Mouse (Mus musculus) retina, postnatal 7 days (tissue): ENCODE results near the gene Pax5.
A peak's percentile ranks its signal among the peaks of the same experiment; 100 is the strongest.
"Not testable (repeated sequence)": the region's sequence is repeated elsewhere in the genome, so short reads cannot be mapped to it uniquely, and the experiment has no call there.

Experiments
- DNase-seq: peaks from one replicate; pipeline ENCODE4 v3.0.0-alpha.2; 2012; ENCODE audit warnings: low read depth, low spot score

The Pax5 gene

DNA sequence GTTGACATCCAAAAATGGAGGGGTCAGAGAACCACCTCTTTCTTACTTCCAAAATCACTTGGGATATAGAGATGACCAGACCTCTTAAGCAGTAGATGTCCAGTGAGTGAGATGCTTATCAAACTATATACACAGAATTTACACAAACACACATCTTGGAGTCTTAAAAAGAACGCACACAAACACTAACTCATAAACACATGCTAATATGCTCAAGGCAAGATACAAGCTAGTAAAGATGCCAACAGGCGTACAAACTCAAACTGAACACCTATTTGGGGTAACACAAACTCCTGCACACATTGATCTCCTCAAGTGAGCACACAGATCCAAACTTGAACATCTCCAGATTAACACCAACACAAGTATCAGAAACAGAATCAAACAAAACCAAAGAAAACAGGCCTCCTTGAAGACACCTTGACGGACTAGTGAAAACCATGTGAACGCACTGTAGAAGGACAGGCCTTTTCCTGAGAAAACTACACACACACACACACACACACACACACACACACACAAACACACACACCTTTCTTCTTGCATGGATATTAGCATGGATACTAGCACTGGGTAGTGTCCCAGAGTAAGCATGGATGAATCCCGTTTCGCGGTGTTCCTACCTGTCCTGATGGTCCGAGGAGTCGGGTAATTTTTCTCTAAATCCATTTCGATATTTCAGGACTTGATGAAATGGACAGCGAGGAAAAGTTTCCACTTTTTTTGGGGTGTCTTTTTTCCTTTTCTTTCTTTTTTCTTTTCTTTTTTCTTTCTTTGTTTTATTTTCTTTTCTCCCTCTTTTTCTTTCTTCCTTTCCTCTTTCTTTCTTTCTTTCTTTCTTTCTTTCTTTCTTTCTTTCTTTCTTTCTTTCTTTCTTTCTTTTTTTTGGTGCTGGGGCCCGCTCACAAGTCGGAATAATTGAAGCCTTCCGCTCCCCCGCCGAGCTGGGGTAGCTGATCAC is at the start of gene Pax5:
TSS of gene Pax5 (minus strand) at position 748 of the 961 bp plus-strand sequence.
- no peak for DNase-seq

DNA sequence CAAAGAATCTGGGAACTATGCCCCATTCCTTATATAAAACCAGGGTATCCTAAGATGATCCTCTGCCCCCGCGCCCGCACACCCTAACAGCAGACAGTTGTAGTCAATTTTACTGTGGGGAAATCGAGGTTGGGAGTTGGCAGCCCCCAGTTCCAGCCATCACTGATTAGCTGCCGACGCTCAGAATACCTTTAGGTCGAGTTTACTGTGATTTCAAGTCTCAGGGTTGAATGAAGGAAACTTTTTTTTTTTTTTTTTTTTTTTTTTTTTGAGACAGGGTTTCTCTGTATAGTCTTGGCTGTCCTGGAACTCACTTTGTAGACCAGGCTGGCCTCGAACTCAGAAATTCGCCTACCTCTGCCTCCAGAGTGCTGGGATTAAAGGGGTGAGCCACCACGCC is 46.8 kb upstream of the Pax5 start:
- not testable (repeated sequence) for DNase-seq

DNA sequence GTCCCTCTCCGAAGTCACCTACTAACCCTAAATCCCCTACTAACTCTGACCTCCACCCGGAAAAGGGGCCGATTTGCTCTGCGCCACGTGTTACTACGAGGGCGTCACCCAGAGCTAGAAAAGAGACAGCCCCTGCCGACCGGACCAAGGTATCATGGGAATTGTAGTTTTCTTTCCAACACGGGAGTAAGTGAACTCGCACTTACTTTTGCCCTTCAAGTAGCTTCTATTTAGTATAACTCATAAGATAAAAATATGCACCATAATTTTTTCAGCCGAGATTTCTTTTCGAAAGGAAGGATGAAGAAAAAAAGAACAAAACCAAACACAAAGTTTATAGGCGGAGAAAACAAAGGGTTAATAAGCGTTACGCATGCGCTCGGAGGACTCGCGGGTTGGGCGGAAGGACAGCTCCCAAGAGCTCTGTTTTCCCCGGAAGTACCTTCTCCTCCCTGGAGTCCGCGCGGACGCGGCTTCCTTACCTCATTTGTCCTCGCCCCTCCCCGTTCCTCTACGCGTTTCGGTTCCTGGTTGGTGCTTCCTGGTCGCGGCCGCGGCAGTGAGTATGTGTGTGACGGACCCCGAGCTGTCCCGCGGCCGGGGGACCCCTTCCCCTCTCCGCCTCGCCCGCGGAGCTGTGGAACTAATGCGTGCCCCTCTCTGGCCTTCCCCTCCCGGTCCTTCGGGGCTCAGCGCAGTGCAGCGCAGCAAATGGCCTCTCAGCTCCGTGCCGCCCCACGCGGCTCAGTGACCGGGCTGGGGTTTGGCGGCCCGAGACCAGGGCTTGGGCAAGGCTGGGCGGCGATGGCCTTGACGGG is 46.1 kb upstream of the Pax5 start:
- DNase-seq, result peak; percentile 88

DNA sequence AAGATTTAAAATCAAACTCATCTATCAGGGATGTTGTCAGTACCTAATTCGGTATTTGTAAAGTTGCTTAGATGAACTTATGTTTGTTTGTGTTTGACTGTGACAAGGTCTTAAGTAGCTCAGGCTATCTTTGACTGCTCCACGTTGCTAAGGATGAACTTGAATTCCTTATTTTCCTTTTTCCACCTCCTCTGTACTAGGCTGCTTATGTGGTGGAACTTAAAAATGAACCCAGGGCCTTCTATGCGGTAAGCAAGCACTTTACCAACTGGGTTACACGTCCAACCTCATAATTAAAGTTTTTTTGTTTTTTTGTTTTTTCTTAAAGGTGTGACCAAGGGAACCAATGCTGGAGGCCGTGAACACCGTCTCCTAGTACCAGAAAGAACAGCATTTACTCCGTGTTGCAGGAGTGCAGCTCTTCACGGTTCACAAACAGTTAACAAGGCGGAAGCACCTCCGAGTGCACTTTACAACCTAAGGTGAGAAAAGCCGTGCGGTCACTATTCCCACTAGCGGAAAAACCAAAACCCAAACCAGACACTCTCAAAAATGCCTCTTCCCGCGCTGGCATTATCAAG is 45.4 kb upstream of the Pax5 start, which contains the start of gene Zcchc7:
TSS of gene Zcchc7 (plus strand) at position 325 of the 581 bp plus-strand sequence.
- DNase-seq, result no peak

DNA sequence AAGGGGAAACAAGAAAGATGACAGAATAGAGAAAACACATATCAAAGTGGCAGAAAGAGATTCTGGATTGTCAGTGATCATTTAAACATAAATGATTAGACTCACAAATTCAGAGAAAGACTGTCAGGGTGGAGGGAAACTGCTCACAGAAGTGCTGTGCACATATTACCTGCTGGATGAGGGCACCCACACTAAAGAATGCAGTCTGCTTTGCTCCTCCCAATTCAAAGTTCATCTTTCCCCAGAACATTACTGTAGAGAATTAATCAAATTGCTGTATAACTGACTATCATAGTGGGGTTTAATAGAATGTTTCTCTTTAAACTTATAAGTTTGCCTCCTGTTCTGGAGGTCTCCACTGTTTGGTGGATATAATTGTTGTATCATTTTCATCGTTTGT is 30.2 kb upstream of the Pax5 start:
- no peak for DNase-seq

DNA sequence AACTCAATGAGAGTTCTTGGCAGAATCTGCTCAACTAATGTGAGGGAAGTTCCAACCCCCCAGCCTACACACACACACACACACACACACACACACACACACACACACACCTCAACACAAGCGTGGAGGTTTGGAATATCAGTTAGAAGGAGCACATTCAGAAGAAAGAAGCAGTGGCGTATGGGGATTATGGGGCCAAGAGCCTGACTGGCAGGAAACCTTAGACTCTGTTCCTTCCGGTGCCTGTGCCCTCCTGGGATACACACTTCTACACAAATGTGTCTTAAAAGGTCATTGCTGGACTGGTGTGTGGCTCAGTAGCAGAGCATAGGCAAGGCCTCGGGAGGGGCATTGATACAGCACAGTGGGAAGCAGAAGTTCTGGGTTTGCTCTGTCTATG is 10.9 kb upstream of the Pax5 start:
- DNase-seq, result no peak

DNA sequence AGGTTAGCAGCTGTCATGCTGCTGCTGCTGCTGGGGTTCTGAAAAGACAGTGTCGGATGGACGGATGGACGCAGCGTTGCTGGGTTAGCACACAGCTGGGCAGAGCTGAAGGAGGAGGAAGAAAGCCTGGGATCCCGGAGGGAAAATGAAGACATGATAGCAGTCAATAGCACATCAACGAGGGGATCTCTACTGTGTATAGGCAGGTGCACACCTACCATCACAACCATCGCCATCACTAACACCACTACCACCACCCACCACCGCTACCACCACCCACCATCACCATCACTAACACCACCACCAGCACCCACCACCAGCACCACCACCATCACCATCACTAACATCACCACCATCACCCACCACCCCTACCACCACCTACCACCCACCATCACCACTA is 9.8 kb upstream of the Pax5 start:
- no peak for DNase-seq

DNA sequence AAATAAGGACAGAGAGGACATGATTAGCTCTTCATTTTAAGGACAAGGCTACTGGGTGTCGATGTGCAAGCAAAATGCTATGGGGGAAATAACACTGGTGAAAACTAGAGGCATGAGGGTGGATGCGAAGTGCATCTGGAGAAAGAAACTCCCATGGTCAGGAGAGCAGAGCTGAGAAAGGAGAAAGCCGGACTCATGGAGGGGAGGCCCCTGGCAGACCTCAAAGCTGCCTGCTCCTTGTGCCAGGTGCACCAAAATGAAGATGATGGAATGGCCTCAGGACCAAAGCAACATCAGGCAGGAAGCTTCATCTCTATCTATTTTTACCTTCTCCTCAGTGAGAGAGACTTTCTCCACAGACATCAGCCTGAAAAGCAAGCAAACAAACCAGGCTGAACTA is 7.4 kb upstream of the Pax5 start:
- no peak for DNase-seq

DNA sequence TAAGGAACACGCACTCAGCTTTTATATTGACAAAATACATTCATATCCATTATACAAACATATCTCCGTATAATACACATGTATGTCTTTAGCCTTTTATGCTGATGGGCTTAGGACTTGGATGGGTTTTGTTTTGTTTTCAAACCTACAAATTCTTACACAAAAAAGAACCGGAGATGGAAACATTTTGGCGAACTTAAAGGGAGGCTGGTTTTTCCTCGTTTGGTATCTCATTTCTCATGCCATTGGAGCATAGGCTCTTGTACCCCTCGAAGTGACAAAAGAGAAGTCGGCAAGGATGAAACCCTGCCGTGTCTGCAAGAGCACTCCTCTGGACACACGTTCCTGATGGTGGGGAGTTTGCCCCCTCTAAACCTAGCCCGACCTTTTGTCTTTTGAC is 6.1 kb upstream of the Pax5 start:
- DNase-seq, result no peak

DNA sequence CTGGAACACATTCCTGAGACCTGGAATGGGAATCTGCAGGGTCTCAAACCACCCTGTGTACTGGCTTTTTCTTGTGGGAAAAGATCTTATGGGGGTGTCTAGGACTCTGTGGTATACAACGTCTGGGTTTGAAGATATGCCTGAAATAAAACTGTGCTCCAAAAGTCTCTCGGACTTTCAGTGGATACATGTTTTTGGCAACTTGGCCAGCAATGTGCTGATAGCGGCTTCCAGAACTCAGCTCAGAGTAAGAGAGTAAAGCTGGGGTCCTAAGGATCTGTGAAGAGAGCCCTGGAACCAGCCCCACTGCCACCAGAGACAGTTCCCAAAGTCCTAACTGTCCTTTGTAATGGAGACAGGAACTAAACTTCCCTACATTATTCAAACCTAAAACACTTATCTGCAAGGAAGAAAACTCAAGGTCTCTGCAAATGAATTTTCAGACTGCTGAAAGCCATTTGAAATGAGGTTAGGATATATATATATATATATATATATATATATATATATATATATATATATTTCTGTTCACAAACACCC is 5.4 kb upstream of the Pax5 start:
- DNase-seq, result no peak

DNA sequence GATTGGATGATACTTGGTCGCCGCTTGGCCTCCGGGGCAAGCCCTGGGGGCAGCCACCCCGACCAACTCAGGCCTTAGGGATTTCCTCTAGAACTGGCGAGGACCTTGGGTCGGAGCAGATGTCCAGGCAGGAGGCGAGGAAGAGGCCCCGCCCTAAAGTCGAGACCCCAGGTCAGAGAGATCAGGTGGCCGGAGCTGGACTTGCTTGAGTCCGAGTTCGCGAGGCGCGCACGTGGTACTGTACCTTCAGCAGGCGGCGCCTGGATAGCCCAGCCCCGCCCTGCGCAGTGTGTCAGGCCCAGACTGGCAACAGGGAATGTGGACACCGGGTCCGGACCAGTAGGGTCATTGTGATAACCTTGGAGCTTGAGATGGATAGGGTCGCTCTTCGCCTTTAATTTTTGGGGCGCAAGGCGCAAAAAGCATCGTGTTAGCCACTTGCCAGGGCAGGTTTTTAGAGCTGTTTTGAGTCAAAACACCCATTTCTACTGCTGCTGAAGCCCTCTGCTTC is 3.9 kb upstream of the Pax5 start:
- DNase-seq, result no peak

DNA sequence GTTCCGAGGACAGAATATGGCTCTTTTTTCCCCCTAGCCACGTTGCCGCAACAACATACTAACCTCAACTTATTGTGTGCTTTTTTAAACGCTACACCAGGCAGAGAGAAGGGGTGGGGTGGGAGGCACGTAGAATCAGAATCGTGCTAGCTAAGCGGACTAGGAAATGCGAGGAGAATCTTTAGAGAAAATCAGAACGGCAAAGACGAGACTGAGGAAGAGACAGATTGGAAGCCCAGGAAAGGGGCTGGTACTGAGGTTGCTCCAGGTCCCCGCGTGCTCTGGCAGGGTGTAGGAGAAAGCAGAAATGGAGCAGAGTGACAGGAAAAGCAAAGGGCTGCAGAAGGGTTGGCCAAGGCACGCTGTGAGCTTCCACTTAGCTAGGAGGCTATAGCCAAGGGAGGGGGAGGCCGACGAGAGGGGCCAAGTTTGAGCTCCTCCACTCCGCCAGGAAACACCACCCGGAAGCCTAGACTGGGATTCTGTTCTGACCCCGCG is 3.3 kb upstream of the Pax5 start:
- no peak for DNase-seq

DNA sequence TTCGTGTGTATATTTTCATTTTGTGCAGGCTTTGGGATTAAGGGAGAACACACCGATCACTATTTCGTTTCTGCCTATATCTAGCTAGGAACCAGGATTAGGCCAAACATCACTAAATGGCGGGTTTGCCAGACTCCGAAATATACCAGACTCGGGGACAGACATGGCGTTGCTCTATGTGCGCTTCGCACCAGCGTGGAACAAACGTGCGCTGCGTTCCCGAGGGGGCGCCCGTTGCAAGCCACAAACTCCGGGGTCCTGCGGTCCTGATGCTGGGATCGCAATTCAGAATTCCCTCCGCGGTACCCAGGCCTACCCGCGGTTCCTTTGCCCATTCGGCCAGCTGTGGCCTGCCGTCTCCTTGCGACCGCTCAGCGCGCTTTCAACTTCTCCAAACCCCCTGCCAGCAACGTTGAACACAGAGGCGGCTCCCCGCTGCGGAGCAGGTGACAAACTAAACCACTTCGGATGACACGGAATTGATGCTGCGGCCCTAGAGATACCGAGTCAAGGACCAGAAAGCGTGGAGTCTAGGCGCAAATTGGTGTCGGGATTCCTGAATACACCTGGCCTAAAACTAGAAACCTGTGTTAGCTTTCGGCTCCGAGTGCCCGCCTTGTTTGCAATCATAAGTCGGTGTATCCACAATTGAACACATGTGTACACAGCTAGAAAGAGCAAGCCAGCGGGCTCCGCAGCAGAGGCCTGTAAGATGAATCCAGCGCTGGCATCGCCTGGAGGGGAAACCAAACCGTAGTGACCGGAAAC is 2.7 kb upstream of the Pax5 start:
- no peak for DNase-seq

DNA sequence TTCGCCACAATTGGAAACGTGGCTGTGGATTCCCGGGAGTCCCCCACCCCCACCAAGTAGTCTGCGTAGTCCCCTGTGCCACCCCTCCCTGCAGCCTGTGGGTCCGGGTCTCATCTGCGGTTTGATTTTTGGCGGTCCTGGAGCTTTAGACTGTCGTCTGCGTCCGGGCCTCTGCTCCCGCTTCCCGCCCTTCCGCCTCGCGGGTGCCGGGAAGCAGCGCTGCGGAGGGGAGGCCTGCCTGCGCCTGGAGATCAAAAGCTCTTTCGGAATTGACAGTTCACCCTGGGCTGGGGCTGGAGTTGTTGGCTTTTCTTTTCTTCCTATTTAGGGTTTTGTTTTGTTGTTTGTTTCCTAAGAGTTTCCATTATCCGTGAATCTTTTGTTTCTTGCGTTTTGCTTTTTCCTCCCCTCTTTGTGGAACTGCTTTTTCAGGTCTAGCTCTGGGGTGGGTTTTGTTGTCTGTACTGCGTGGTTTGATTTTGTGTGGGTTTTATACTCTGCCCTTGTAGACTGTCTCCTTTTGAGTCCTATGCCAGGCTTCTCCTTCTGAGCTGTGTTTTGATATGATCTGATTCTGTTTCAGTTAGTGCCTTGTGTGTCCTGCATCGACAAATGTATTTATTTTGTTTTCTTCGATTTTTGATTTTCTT is 1.9 kb upstream of the Pax5 start:
- no peak for DNase-seq

DNA sequence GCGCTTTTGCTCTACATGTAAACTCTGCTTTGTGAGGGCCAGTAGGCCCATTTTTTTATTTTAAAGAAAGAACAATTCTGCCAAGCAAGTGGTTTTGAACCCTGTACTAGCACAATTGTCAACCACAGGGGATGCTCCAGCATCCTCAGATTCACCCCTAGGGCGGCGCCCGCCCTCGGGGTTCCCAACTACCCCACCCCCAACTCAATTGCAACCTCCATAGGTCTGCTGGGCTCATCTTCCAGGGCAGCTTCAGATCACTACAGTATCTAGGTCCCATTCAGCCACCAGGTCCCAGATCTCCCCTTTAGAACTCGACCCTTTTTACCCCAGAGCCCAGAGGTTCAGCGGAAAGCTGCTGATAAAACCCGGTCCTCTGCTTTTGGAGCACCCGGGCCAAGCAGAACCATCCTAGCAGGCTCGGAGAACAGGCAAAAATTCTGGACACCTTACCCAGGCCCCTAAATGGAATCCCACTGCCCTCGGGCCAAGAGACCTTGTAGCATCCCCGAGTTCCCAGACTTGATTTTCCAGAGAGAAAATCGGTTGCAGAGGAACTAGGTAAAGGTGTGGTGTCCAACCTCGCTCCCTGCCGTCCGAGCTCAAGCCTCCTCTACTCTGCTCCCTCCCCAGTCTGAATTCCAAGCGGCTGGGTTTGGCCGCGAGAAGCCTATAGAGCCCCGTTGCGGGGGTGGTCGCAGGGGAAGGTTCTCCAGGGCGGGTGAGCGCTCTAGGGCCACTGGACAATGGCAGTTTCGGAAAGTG is 1.0 kb upstream of the Pax5 start:
- no peak for DNase-seq

DNA sequence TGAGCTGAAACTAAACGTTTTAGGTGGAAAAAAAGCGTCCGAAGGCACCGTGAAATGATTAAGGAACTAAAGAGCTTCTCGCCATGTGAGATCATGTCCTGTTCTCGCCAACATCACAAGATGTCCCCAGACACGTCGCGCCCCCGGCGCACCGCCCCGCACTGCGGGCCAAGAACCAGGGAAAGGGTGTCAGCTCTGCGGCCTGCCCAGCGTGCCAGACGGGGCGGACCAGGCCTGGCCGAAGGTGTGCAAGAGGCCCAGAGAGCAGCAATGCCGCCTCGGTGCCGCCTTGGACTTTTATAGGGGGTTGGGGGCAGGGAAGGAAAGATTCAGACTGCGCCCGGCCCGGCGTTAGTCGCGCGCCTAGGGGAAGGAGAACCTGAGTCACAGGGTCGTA is 412 bp upstream of the Pax5 start:
- no peak for DNase-seq

DNA sequence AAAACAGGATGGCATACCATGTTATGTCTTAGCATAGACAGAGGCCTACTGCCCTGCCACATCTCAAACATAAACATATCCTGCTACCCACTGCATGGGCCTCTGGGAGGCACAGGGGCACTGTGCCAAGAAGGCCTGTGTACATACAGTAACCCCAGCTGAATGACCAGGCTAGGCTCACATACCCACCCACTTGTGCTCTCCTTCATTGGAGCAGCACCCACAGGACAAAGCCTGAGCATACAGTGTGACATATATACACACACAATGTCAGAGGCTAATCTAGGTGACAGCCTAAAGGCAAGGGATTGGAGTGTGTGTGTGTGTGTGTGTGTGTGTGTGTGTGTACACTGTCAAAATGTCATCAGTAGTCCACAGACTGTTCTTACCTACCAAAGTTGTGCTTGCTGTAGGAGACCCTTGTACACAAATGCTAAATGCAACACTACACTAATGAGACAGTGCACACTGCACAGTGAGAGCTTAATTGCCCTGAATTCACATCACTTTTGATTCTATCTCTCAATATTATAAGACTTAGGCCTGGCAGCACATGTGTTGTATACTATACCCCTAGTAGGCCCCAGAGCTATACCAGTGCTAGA is 1.1 kb downstream of the Pax5 start:
- DNase-seq, result no peak

DNA sequence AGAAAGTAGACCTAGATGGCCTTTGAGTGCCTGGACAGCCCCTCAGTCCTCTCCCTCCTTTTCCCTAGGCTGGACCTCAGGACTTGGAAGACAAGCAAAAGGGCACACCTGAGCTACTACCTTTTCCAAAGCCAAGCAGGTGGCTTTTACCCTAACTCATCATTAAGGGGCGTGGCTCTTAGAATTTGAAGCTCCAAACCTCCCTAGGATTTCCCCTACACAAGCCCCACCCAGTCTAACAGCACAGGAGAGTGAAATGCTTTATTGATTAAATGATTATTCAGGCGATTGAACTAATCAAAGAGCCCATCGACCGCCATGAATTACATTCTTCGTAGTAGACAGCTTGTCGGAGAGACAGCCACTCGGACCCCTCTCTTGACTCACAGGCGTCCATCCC is 2.0 kb downstream of the Pax5 start:
- no peak for DNase-seq

DNA sequence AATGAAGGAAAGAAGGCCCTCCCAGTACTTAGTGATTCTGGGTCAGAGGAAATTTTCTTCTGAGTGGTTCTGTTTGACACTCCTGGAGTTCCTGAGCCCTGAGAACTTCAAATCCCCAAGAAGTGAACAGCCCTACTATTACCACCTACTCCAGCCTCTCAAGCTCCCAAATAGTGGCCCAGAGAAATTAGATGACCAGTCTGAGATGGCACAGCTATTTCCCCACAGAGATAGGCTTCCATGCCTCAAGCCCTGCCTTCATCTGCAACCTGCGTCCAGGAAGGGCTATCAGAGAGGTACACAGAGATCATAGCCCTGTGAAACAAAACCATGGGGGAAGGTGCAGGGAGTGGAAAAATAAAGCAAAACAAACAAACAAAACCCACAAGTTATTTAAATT is 3.4 kb downstream of the Pax5 start:
- DNase-seq, result no peak
